Mouse (Mus musculus): ENCODE results near the gene Coa5.

DNA sequence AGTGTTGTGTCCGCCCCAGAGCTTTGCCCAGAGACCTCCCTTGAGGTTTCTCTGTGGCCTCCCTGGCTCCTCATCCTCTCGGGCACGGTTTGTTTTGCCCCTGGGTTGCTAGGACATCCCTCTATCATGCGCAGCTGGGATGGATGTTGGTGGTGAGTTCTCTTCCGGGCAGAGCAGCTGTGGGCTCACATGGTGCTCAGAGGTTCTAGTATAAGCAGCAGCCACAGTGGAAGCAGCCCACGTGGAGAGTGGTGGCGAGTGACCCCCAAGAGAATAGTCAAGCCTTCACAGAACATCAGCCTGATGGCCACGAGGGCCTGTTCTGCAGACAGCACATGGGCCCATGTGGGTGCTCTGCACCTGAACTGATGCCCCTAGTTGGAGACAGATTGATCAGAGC lies 22.7 kb downstream of the Coa5 start:
- TF ChIP-seq POLR2A (IDR thresholded peaks at IDR 0.05; ENCODE audit: borderline replicate concordance, low read depth, low read length), result no peak
- TF ChIP-seq CTCF (IDR thresholded peaks at IDR 0.05; ENCODE audit: low read depth, low read length), result no peak
